8 mouse cellular contexts compared by ENCODE assay signal in the genomic region with DNA sequence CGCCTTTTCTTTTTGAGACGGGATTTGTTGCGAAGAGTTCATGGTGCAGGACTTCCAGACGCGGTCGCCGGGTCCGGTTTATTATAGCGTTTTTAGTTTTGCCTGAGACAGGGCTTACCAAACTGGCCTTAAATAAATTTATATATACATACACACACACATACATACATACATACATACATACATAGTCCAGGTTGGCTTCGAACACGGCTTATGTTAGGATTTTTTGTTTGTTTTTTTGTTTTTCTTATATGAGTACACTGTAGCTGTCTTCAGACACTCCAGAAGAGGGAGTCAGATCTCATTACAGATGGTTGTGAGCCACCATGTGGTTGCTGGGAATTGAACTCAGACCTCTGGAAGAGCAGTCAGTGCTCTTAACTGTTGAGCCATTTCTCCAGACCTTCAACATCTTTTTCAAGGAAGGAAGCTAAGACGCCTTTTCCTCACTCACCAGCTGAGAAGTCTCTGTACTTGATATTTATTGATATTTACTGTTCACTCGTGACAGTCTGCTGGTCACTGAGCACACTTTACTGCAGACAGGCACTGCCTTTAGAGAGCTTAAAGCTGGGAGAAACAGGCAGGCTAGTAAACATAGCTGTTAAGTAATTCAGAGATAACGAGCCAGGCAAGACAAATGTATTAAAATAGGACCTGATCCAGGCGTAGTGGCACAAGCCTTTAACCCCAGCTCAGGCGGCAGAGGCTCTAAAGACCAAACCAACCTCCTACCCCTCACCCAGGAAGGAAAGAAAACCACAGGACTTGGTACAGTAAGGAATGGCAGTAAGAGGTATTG. TPM values are rescaled to one million over a fixed set of nuclear protein-coding genes. Genes with fewer than 3 reads are reported as not detected.
DNase-seq lines count a peak whose midpoint lies in the region; ATAC-seq and TF ChIP-seq lines count a peak whose summit lies in the region.

No protein-coding gene starts in this region.

- ATAC-seq in heart, embryonic 12.5 days (ENCODE audit: insufficient number of reproducible peaks, low FRiP score), result no peak
- ATAC-seq in forebrain, embryonic 15.5 days (replicated peaks), result no peak
- ATAC-seq in liver, embryonic 12.5 days, result no peak
- ATAC-seq in stomach, postnatal 0 days (ENCODE audit: low FRiP score, low TSS enrichment), result no peak; the same call in 1 of the 2 replicates

- H3K36me3 ChIP-seq in heart, embryonic 12.5 days, result peaks cover 20% of the 10 kb centered on the region
- H3K36me3 ChIP-seq in ES-Bruce4 (ENCODE audit: control insufficient read depth, insufficient read depth, low read length, poor library complexity, severe bottlenecking), result peaks cover 9% of the 10 kb centered on the region; the same call in 1 of the 2 replicates
- no peaks in the 10 kb centered on the region for H3K36me3 ChIP-seq in forebrain, embryonic 15.5 days
- H3K36me3 ChIP-seq in liver, embryonic 12.5 days, result peaks cover 22% of the 10 kb centered on the region
- H3K36me3 ChIP-seq in stomach, postnatal 0 days (ENCODE audit: control insufficient read depth, insufficient read depth, low read length), result no peaks in the 10 kb centered on the region

- H3K9me3 ChIP-seq in heart, embryonic 12.5 days (replicated peaks), result peaks cover 4% of the 10 kb centered on the region
- peaks cover 3% of the 10 kb centered on the region for H3K9me3 ChIP-seq in ES-Bruce4 (replicated peaks; ENCODE audit: control insufficient read depth, insufficient read depth, low read length, poor library complexity, severe bottlenecking)
- H3K9me3 ChIP-seq in forebrain, embryonic 15.5 days, result no peaks in the 10 kb centered on the region
- no peaks in the 10 kb centered on the region for H3K9me3 ChIP-seq in liver, embryonic 12.5 days (replicated peaks)
- no peaks in the 10 kb centered on the region for H3K9me3 ChIP-seq in stomach, postnatal 0 days (ENCODE audit: control insufficient read depth, low read length)

- H3K27ac ChIP-seq in heart, embryonic 12.5 days (ENCODE audit: poor library complexity, severe bottlenecking), result peak overlapping the region; percentile 100
- H3K27ac ChIP-seq in ES-Bruce4 (ENCODE audit: insufficient read depth, low read length), result peak overlapping the region; percentile 90
- peak overlapping the region; percentile 100 for H3K27ac ChIP-seq in forebrain, embryonic 15.5 days (replicated peaks)
- peak overlapping the region; percentile 99 for H3K27ac ChIP-seq in liver, embryonic 12.5 days
- peak overlapping the region; percentile 100 for H3K27ac ChIP-seq in stomach, postnatal 0 days (replicated peaks)

- DNase-seq in heart, adult 8-10 months (ENCODE audit: low spot score), result no peak
- no peak for DNase-seq in stomach, postnatal 0 days (ENCODE audit: low spot score)
- DNase-seq in right cerebral cortex, postnatal 4 days, result no peak
- no peak for DNase-seq in T-cell, adult 2 months (ENCODE audit: low spot score)

- 11% methylated on average over 16 of the region's 16 CpGs for WGBS in heart, embryonic 12.5 days
- 11% methylated on average over 16 of the region's 16 CpGs for WGBS in forebrain, embryonic 15.5 days
- 5% methylated on average over 16 of the region's 16 CpGs for WGBS in liver, embryonic 12.5 days (ENCODE audit: insufficient replicate concordance)
- WGBS in stomach, postnatal 0 days, result 6% methylated on average over 16 of the region's 16 CpGs

- TF ChIP-seq POLR2A in ES-Bruce4 (IDR thresholded peaks at IDR 0.05; ENCODE audit: insufficient read depth, low read length), result no peak

- no peak for TF ChIP-seq CTCF in ES-Bruce4 (IDR thresholded peaks at IDR 0.05; ENCODE audit: low read depth, low read length)
- peak; percentile 41 for TF ChIP-seq CTCF in stomach, postnatal 0 days (IDR thresholded peaks at IDR 0.05; ENCODE audit: low read depth)

- H3K4me2 ChIP-seq in heart, embryonic 12.5 days, result peak overlapping the region; percentile 68
- peak overlapping the region; percentile 42 for H3K4me2 ChIP-seq in forebrain, embryonic 15.5 days (replicated peaks)
- H3K4me2 ChIP-seq in liver, embryonic 12.5 days, result peak overlapping the region; percentile 76
- peak overlapping the region; percentile 50 for H3K4me2 ChIP-seq in stomach, postnatal 0 days (replicated peaks; ENCODE audit: low read depth)

- H3K27me3 ChIP-seq in heart, embryonic 12.5 days (replicated peaks), result no peaks in the 10 kb centered on the region
- no peaks in the 10 kb centered on the region for H3K27me3 ChIP-seq in ES-Bruce4 (ENCODE audit: control insufficient read depth, insufficient read depth, low read length, poor library complexity, severe bottlenecking)
- H3K27me3 ChIP-seq in forebrain, embryonic 15.5 days, result no peaks in the 10 kb centered on the region
- no peaks in the 10 kb centered on the region for H3K27me3 ChIP-seq in liver, embryonic 12.5 days (replicated peaks)
- H3K27me3 ChIP-seq in stomach, postnatal 0 days (ENCODE audit: control insufficient read depth, insufficient read depth, low read length), result no peaks in the 10 kb centered on the region

- H3K4me1 ChIP-seq in heart, embryonic 12.5 days (replicated peaks), result peaks cover 42% of the 10 kb centered on the region
- peaks cover 2% of the 10 kb centered on the region for H3K4me1 ChIP-seq in ES-Bruce4 (ENCODE audit: control insufficient read depth, insufficient read depth, low read length)
- H3K4me1 ChIP-seq in forebrain, embryonic 15.5 days, result peaks cover 27% of the 10 kb centered on the region
- peaks cover 64% of the 10 kb centered on the region for H3K4me1 ChIP-seq in liver, embryonic 12.5 days
- H3K4me1 ChIP-seq in stomach, postnatal 0 days (replicated peaks; ENCODE audit: control insufficient read depth, insufficient read depth), result no peaks in the 10 kb centered on the region

- peak overlapping the region; percentile 87 for H3K4me3 ChIP-seq in heart, embryonic 12.5 days
- H3K4me3 ChIP-seq in ES-Bruce4 (ENCODE audit: low read depth, low read length), result peak overlapping the region; percentile 86
- H3K4me3 ChIP-seq in forebrain, embryonic 15.5 days, result peak overlapping the region; percentile 97
- peak overlapping the region; percentile 82 for H3K4me3 ChIP-seq in liver, embryonic 12.5 days
- H3K4me3 ChIP-seq in stomach, postnatal 0 days (ENCODE audit: low read depth, low read length), result peak overlapping the region; percentile 83

- TF ChIP-seq EP300 in ES-Bruce4 (IDR thresholded peaks at IDR 0.05; ENCODE audit: insufficient read depth, low read depth, low read length), result no peak
- TF ChIP-seq EP300 in stomach, postnatal 0 days (optimal IDR thresholded peaks at IDR 0.05), result no peak

- peak overlapping the region; percentile 97 for H3K9ac ChIP-seq in heart, embryonic 12.5 days
- H3K9ac ChIP-seq in ES-Bruce4 (ENCODE audit: low read depth, poor library complexity, severe bottlenecking), result peak overlapping the region; percentile 92
- H3K9ac ChIP-seq in forebrain, embryonic 15.5 days (replicated peaks), result peak overlapping the region; percentile 100
- H3K9ac ChIP-seq in liver, embryonic 12.5 days, result peak overlapping the region; percentile 91
- peak overlapping the region; percentile 98 for H3K9ac ChIP-seq in stomach, postnatal 0 days (ENCODE audit: low read length)

RNA-seq across cellular contexts. Expression of gene Atf1, which starts 1.1 kb away (rescaled TPM):
- polyA plus RNA-seq in heart, embryonic 12.5 days (2016; fragmentation: Nextera tagmentation; extraction: Ambion mirVana), result 35.8 and 38.1 TPM in 2 replicates
- total RNA-seq in heart, adult 8-10 months (2022), result 10 to 100 TPM; 51.7 to 67.5 (median 61.6) TPM
- 55.8 and 60.3 TPM in 2 replicates for polyA plus RNA-seq in ES-Bruce4 (2011; ENCODE audit: insufficient read depth, insufficient read length, low read depth, missing spikeins)
- polyA plus RNA-seq in forebrain, embryonic 15.5 days (2015; fragmentation: Nextera tagmentation; extraction: Ambion mirVana), result 19.9 and 20.5 TPM in 2 replicates
- polyA plus RNA-seq in liver, embryonic 12.5 days (2016; fragmentation: Nextera tagmentation; extraction: Ambion mirVana), result 55.0 and 57.6 TPM in 2 replicates
- polyA plus RNA-seq in stomach, postnatal 0 days (2015; fragmentation: Nextera tagmentation; extraction: Ambion mirVana), result 27.3 and 27.7 TPM in 2 replicates

RNA-seq across cellular contexts. Expression of gene Tmprss12, which starts 51.9 kb away (rescaled TPM):
- polyA plus RNA-seq in heart, embryonic 12.5 days (2016; fragmentation: Nextera tagmentation; extraction: Ambion mirVana), result not detected in 2 replicates
- total RNA-seq in heart, adult 8-10 months (2022), result not detected
- polyA plus RNA-seq in ES-Bruce4 (2011; ENCODE audit: insufficient read depth, insufficient read length, low read depth, missing spikeins), result 3.2 and 4.1 TPM in 2 replicates
- polyA plus RNA-seq in forebrain, embryonic 15.5 days (2015; fragmentation: Nextera tagmentation; extraction: Ambion mirVana), result not detected in 2 replicates
- polyA plus RNA-seq in liver, embryonic 12.5 days (2016; fragmentation: Nextera tagmentation; extraction: Ambion mirVana), result not detected in 2 replicates
- 0.11 TPM in 1 of 2 replicates, not detected in the other for polyA plus RNA-seq in stomach, postnatal 0 days (2015; fragmentation: Nextera tagmentation; extraction: Ambion mirVana)
